Mouse (Mus musculus) cerebral cortex, adult 2 months (tissue): ENCODE data around the gene Igdcc3.

Source experiments
- WGBS: fragments of 180-500 bp; shearing (Covaris S2); methylation state at CpG from one replicate; pipeline ENCODE4 v1.1.7; 2018; 5-methylcytosine and 5-hydroxymethylcytosine counted together

The Igdcc3 gene

GRCm38 (mm10) chr9:65175939-65176871 is 35.2 kb downstream of the Igdcc3 start:
- WGBS = 52% methylated on average over 9 of the region's 9 CpGs

- WGBS = 88% methylated on average over 3 of the region's 3 CpGs
These were observed 36.5 kb downstream of the Igdcc3 start for GRCm38 (mm10) chr9:65177497-65177896.

DNA sequence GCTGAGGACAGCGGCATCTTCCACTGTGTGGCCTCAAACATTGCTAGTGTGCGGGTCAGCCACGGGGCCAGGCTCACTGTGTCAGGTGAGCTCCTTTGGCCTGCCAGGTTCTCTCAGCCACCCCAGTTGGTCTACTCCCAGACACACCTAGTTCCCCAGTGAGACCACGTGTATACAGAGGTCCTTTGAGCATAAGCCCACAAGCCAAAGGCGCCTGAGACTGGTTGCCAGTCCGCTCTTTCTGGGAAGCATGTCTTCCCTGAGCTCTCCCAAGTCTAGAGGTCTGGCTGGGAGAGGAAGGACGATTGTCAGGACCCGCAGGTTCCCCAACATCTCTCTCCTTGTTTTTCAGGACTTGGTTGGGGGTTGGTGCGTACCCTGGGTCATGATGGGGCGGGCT is 36.9 kb downstream of the Igdcc3 start:
- WGBS = 88% methylated on average over 10 of the region's 10 CpGs

GRCm38 (mm10) chr9:65178336-65179213 is 37.6 kb downstream of the Igdcc3 start:
- 51% methylated on average over 22 of the region's 22 CpGs for WGBS

DNA sequence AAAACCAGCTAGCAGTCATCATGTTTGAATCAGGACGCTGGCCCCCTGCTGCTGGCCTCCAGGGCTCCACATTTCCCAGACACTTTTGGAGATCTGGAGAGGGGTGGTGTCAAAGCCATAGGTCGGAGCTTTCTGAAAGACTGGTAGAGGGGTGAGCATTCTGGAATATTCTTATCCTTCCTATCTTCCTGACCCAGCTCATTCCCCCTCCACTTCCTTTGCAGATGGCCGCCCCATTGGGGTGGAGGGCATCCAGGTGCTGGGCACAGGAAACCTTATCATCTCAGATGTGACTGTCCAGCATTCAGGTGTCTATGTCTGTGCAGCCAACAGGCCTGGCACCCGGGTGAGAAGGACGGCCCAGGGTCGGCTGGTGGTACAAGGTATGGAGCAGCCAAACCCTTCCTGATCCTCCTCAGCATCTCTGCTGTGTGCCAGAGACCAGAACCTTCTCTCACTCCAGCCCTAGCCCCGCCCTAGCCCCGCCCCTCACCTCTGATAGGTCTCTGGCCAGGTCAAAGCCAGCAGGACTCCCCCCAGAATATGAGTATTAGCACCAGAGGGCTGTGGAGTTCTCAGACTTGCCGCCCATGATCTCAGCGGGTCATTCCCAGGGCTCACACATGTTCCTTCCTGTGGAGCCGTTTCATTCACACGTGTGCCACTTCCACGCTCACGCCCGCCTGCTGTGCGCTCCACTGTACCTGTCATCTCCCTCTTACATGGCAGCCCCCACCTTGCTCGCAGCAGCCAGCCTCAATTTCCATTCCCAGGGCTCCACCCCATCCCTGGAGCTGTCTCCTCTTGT is 39.0 kb downstream of the Igdcc3 start:
- 75% methylated on average over 17 of the region's 17 CpGs for WGBS

GRCm38 (mm10) chr9:65188599-65188998 is 47.6 kb downstream of the Igdcc3 start:
- 4% methylated on average over 3 of the region's 3 CpGs for WGBS

- 83% methylated on average over 7 of the region's 7 CpGs for WGBS
These were observed 49.3 kb downstream of the Igdcc3 start for GRCm38 (mm10) chr9:65190306-65190705.

- 87% methylated on average over 2 of the region's 2 CpGs for WGBS
These were observed 50.4 kb downstream of the Igdcc3 start for GRCm38 (mm10) chr9:65191389-65191754.

- WGBS = 70% methylated on average over 8 of the region's 8 CpGs
These were observed 50.9 kb downstream of the Igdcc3 start for GRCm38 (mm10) chr9:65191755-65192469.

DNA sequence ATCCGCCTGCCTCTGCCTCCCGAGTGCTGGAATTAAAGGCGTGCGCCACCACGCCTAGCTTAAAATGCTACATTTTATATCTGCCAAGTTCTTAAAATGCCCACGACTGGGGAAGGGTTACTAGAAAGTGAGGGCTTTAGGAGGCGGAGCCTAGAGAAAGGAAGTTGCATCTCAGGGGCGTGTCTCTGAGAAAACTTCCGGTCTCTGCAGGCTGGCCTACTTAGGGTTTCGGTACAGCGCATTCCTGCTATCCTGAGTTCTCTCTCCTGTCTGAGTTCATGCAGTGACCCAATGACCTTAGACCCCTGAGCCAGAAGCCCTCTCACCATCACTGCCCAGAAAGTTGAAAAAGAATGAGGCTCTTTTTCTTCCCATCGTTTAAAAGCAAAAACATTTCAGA is 52.2 kb downstream of the Igdcc3 start:
- WGBS = 72% methylated on average over 12 of the region's 12 CpGs

GRCm38 (mm10) chr9:65195053-65195452 is 54.1 kb downstream of the Igdcc3 start, which contains the start of gene Parp16:
Gene Parp16 (plus strand): TSS chr9:65195353.
- 71% methylated on average over 4 of the region's 4 CpGs for WGBS

GRCm38 (mm10) chr9:65195621-65195981 is 54.6 kb downstream of the Igdcc3 start:
- 41% methylated on average over 8 of the region's 8 CpGs for WGBS

DNA sequence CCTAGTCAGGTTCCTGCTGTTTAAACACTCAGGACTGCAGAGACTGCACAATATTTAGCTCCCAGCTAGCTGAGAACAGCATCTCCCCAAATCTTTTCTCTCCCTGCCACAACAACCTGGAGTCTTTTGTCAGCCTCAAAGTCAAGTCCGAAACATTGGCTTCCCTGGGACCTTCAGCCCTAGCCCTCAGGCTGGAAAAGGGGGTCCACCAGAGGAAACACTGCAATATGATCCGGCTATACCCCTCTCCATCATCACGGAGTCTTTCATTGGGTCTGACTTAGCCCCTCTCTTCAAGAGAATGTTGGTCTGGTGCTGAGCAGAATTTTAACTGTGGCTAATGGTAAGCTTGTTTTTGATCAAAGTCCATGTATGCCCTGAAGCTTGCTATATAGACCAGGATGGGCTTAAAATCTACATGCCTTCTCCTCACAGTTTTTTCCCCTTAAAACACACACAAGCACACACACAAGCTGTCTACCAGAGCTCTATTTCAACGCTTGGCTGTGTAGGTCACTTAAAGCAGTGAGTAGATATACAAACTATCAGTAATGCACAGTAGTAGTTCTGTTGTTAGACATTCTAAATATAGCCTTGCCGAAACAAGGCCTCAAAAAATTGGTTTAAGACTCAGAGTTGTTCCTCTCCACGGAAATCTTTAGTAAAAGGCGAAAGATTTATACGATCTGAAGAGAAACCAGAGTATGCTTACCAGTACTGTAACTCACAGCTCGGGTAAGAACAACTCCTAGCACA is 55.2 kb downstream of the Igdcc3 start:
- 18% methylated on average over 9 of the region's 9 CpGs for WGBS

GRCm38 (mm10) chr9:65196738-65197569 is 56.0 kb downstream of the Igdcc3 start:
- WGBS = 13% methylated on average over 26 of the region's 26 CpGs

DNA sequence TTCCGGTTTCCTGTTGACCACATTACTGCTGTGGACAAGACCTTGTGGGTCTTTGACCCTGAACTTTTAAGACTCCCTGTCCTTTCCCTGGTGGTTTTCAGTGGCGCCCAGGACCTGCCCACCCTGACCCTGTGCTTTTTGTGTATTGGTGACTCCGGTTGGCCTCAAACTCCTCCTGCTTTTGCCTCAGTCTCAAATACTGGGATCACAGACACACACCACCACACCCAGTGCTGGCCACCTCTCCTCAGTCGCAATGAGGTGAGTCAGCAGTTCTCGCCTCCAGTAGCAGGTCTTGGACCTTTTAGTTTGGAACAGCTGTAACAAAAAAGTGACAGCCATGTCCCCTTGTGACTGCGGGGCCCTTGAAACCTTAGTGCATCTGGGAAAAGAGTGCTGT is 56.8 kb downstream of the Igdcc3 start:
- WGBS = 88% methylated on average over 6 of the region's 6 CpGs

- WGBS = 69% methylated on average over 7 of the region's 7 CpGs
These were observed 58.7 kb downstream of the Igdcc3 start for GRCm38 (mm10) chr9:65199723-65200122.

GRCm38 (mm10) chr9:65200606-65201005 is 59.6 kb downstream of the Igdcc3 start:
- WGBS = 48% methylated on average over 1 of the region's 1 CpGs

DNA sequence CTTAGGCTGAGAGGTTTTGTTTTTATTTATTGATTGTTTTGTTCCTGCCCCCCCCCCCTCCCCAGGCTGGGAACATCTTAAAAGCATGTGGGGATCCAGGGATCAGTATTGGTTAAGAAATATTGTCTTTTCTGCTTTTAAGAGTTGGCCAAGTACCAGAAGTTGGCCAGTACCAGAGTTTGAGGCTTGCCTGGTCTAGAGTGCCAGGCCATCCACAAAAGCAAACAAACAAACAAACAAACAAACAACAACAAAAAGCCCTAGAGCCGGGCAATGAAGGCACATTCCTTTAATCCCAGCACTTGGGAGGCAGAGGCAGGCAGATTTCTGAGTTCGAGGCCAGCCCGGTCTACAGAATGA is 60.0 kb downstream of the Igdcc3 start:
- WGBS = 27% methylated on average over 3 of the region's 3 CpGs

GRCm38 (mm10) chr9:65201381-65202164 is 60.6 kb downstream of the Igdcc3 start:
- 1% methylated on average over 18 of the region's 18 CpGs for WGBS
